Mouse (Mus musculus) MEL (cell line): ENCODE results near the gene Agbl2.

Source experiments
- CHD2 ChIP-seq: IDR thresholded peaks from 2 replicates; pipeline ENCODE4 v1.6.1; 2011; ENCODE audit warnings: low read length, improper control_type of control experiment
- E2F4 ChIP-seq: IDR thresholded peaks from 2 replicates; pipeline ENCODE4 v1.6.1; 2011; ENCODE audit warnings: low read depth, low read length, improper control_type of control experiment, borderline replicate concordance
- RCOR1 ChIP-seq: IDR thresholded peaks from 2 replicates; pipeline ENCODE4 v1.6.1; 2012; ENCODE audit warnings: low read depth, mild to moderate bottlenecking, inconsistent platforms, low read length, improper control_type of control experiment

GRCm38 (mm10) chr2:90820894-90821293 lies 38.4 kb downstream of the Agbl2 start:
- TF ChIP-seq RCOR1 (no peak), E2F4 (no peak), CHD2 (no peak)
